Mouse (Mus musculus) lung, embryonic 16.5 days (tissue): ENCODE measurements at regions not wholly inside any gene's neighbourhood (a gene's known extent, or its start where the extent isn't known, plus 50 kb on each side); places are given as distances from the start of the nearest gene placed in this dataset.
A peak's percentile ranks its signal among the peaks of the same experiment; 100 is the strongest.

Experiments used
- ATAC-seq: fragments of 200-750 bp; cut with Nextera tagmentation; 2 replicates; pipeline ENCODE4 v1.8.0; 2017; ENCODE audit warnings: low read depth, mild to moderate bottlenecking, moderate library complexity
- H3K27ac ChIP-seq: fragments of 300-500 bp; sonication (generic); 2 replicates; pipeline ENCODE4 v1.5.1; 2014; ENCODE audit warnings: mild to moderate bottlenecking, control low read depth, low read length
- H3K27me3 ChIP-seq: fragments of 300-500 bp; sonication (generic); 2 replicates; pipeline ENCODE4 v1.6.1; 2014; ENCODE audit warnings: low read depth, low read length, mixed read lengths; ENCODE audit not compliant: control insufficient read depth, insufficient read depth
- H3K36me3 ChIP-seq: fragments of 300-500 bp; sonication (generic); 2 replicates; pipeline ENCODE4 v1.6.1; 2014; ENCODE audit warnings: low read length; ENCODE audit not compliant: control insufficient read depth, insufficient read depth
- H3K4me1 ChIP-seq: fragments of 300-500 bp; sonication (generic); replicated peaks from 2 replicates; pipeline ENCODE4 v1.6.1; 2014; ENCODE audit warnings: low read length, mixed read lengths; ENCODE audit not compliant: control insufficient read depth, insufficient read depth
- H3K4me2 ChIP-seq: fragments of 300-500 bp; sonication (generic); 2 replicates; pipeline ENCODE4 v1.6.1; 2014; ENCODE audit warnings: low read depth, low read length, control low read depth
- H3K4me3 ChIP-seq: fragments of 300-500 bp; sonication (generic); 2 replicates; pipeline ENCODE4 v1.5.1; 2014; ENCODE audit warnings: mild to moderate bottlenecking, low read length, control low read depth
- H3K9ac ChIP-seq: fragments of 300-500 bp; sonication (generic); 2 replicates; pipeline ENCODE4 v1.6.1; 2014; ENCODE audit warnings: low read length, control low read depth
- H3K9me3 ChIP-seq: fragments of 300-500 bp; sonication (generic); 2 replicates; pipeline ENCODE4 v1.6.1; 2016; ENCODE audit warnings: low read length; ENCODE audit not compliant: control insufficient read depth
- WGBS: fragments of 180-500 bp; shearing (Covaris S2); extraction: QIAGEN DNeasy Blood & Tissue Kit; methylation state at CpG from one replicate; pipeline ENCODE4 v1.1.7; 2014; 5-methylcytosine and 5-hydroxymethylcytosine counted together

- Histone ChIP-seq H3K9ac (no peak overlapping the region), H3K4me1 (no peaks in the 10 kb centered on the region; the same call in 1 of the 2 replicates), H3K4me3 (no peak overlapping the region), H3K27ac (no peak overlapping the region), H3K9me3 (no peaks in the 10 kb centered on the region), H3K4me2 (no peak overlapping the region), H3K36me3 (no peaks in the 10 kb centered on the region), H3K27me3 (no peaks in the 10 kb centered on the region)
- ATAC-seq = no peak
- WGBS = 79% methylated on average over 2 of the region's 2 CpGs
Observed at GRCm38 (mm10) chr13:100990646-100991045, 157.4 kb upstream of the Slc30a5 start.

- Histone ChIP-seq H3K4me2 (no peak overlapping the region), H3K4me3 (no peak overlapping the region), H3K36me3 (no peaks in the 10 kb centered on the region), H3K27ac (no peak overlapping the region), H3K4me1 (no peaks in the 10 kb centered on the region; the same call in 1 of the 2 replicates), H3K27me3 (no peaks in the 10 kb centered on the region), H3K9me3 (no peaks in the 10 kb centered on the region), H3K9ac (no peak overlapping the region)
- 42% methylated on average over 13 of the region's 13 CpGs for WGBS
- peak; percentile 60 for ATAC-seq
Observed at GRCm38 (mm10) chr13:100988671-100989531, 155.7 kb upstream of the Slc30a5 start.

GRCm38 (mm10) chr13:100988116-100988515 is 154.9 kb upstream of the Slc30a5 start:
- Histone ChIP-seq H3K36me3 (no peaks in the 10 kb centered on the region), H3K9ac (no peak overlapping the region), H3K27ac (no peak overlapping the region), H3K4me2 (no peak overlapping the region), H3K4me3 (no peak overlapping the region), H3K9me3 (no peaks in the 10 kb centered on the region), H3K4me1 (no peaks in the 10 kb centered on the region; the same call in 1 of the 2 replicates), H3K27me3 (no peaks in the 10 kb centered on the region)
- 92% methylated on average over 5 of the region's 5 CpGs for WGBS
- no peak for ATAC-seq

DNA sequence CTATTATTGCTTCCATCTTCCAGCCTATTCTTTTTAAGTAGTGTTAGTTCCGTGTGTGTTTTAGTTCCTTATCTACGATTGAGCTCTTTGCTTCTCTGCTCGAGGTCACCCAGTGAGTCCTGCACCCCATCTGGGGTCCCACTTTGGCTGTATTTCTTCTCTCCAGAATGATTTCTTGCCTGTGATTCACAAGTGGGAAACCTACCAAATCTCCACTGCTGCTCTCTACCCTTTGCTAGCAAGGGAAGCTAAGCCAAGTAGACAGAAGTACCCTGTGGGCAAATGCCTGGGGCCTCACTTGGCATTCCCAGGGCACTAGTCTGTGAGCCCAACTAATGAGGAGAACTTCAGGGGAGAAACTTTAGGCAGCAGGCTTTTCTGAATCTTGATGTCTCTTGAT is 142.5 kb upstream of the Slc30a5 start:
- H3K4me3 ChIP-seq = no peak overlapping the region
- no peaks in the 10 kb centered on the region for H3K9me3 ChIP-seq
- H3K9ac ChIP-seq = no peak overlapping the region
- H3K4me1 ChIP-seq = no peaks in the 10 kb centered on the region
- H3K4me2 ChIP-seq = no peak overlapping the region
- 47% methylated on average over 3 of the region's 3 CpGs for WGBS
- ATAC-seq = no peak
- no peak overlapping the region for H3K27ac ChIP-seq
- no peaks in the 10 kb centered on the region for H3K36me3 ChIP-seq
- H3K27me3 ChIP-seq = no peaks in the 10 kb centered on the region

- no peak overlapping the region for H3K4me2 ChIP-seq
- no peaks in the 10 kb centered on the region for H3K36me3 ChIP-seq
- H3K4me1 ChIP-seq = no peaks in the 10 kb centered on the region
- no peaks in the 10 kb centered on the region for H3K9me3 ChIP-seq
- ATAC-seq = no peak
- H3K9ac ChIP-seq = no peak overlapping the region
- H3K27ac ChIP-seq = no peak overlapping the region
- 68% methylated on average over 2 of the region's 2 CpGs for WGBS
- no peaks in the 10 kb centered on the region for H3K27me3 ChIP-seq
- no peak overlapping the region for H3K4me3 ChIP-seq
Observed at GRCm38 (mm10) chr13:100971080-100972017, 138.1 kb upstream of the Slc30a5 start.

DNA sequence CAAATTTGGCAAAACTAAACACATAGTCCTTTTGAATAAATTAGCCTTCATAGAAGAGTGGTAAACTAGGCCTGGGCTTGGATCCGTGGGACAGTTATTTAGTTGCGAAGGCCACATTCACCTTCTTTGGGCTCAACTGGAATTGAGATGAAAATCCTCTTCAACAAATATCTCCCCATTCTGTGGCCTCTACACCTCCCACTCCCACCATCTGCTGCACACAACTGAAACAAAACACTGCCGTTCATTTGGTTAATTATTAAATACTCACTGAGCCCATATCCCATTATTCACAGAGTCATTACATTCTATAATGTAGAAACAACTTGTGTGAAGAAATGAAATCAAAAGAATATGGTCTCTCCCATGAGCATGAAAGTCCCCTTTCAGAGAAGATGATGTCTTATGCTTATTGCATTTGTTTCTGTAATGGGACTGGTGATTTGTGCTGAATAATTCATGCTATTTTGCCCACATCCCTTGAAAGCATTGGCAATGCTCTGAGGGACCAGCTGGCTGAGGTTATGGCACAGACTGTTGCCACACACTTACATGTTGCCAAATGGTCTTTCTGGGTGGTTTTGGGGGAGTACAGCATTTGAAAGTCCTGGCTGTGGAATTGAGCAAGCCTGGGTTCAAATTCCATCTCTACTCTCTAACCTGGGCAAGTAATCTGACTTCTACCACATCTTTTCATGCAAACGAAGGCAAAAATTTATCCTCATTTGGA is 129.7 kb upstream of the Slc30a5 start:
- Histone ChIP-seq H3K36me3 (no peaks in the 10 kb centered on the region), H3K9me3 (no peaks in the 10 kb centered on the region), H3K27ac (no peak overlapping the region), H3K4me1 (no peaks in the 10 kb centered on the region), H3K4me2 (no peak overlapping the region), H3K4me3 (no peak overlapping the region), H3K9ac (no peak overlapping the region), H3K27me3 (no peaks in the 10 kb centered on the region)
- ATAC-seq = no peak
- 76% methylated on average over 4 of the region's 4 CpGs for WGBS

GRCm38 (mm10) chr13:100954598-100955251 is 121.5 kb upstream of the Slc30a5 start:
- 46% methylated on average over 8 of the region's 8 CpGs for WGBS

DNA sequence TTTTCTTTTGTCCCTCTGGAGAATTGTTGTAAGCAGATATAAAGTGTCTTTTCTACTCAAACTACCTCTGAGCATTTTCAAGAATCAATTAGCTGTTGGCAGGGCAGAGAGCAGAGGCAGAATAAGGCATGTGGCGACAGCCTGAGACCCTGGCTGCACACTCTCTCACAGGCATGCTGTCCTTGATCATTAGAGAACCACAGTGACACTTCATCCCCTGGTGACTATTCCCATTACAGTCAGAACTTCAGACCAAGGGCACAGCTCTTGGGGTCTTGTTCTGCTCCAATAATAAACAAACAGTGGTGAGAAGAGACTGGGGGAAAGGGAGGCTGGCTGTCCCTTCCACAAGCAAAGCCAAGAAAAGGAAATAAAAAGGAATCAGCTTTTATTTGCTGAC is 120.9 kb upstream of the Slc30a5 start:
- Histone ChIP-seq H3K9ac (no peak overlapping the region), H3K27me3 (no peaks in the 10 kb centered on the region), H3K36me3 (no peaks in the 10 kb centered on the region), H3K9me3 (no peaks in the 10 kb centered on the region), H3K4me2 (no peak overlapping the region), H3K4me1 (peaks cover 13% of the 10 kb centered on the region; the same call in 1 of the 2 replicates), H3K27ac (peak overlapping the region; percentile 61), H3K4me3 (no peak overlapping the region)
- ATAC-seq = peak; percentile 76
- 24% methylated on average over 1 of the region's 1 CpGs for WGBS

More at GRCm38 (mm10) chr13:100954598-100955251, 121.5 kb upstream of the Slc30a5 start:
- Histone ChIP-seq H3K9ac (no peak overlapping the region), H3K36me3 (no peaks in the 10 kb centered on the region), H3K4me3 (no peak overlapping the region), H3K27me3 (no peaks in the 10 kb centered on the region), H3K9me3 (no peaks in the 10 kb centered on the region), H3K4me2 (no peak overlapping the region), H3K4me1 (peaks cover 13% of the 10 kb centered on the region; the same call in 1 of the 2 replicates), H3K27ac (peak overlapping the region; percentile 18; the same call in 1 of the 2 replicates)
- no peak; the same call in 1 of the 2 replicates for ATAC-seq
